Mouse (Mus musculus) heart, postnatal 25 days (tissue): ENCODE measurements around the gene Sp1. TPM values are rescaled to one million over a fixed set of nuclear protein-coding genes. Genes with fewer than 3 reads are reported as not detected.

Source experiments
- DNase-seq: peaks from one replicate; pipeline ENCODE4 v3.0.0; 2022; ENCODE audit warnings: low spot score
- intact Hi-C: fragments of 180-260 bp; cut with DNase I; formaldehyde crosslinking; loops from one replicate; pipeline ENCODE4 v1.15.1; 2025
- total RNA-seq, 2 experiments: library from RNA; stranded (reverse); gene quantifications; 2 replicates each; pipeline ENCODE4 v1.2.3; 2021

The Sp1 gene
- total RNA-seq, 2 experiments from 2014 or later: 42.7 to 44.4 TPM

GRCm38 (mm10) chr15:102398629-102399028 lies 7.3 kb upstream of the Sp1 start:
- intact Hi-C loops: no loop called here
- no peak for DNase-seq

- DNase-seq: peak; percentile 97
- intact Hi-C loops: loop anchor here (10.0 kb wide), 1 partner anchor 295 kb away; the partner anchor contains the start of gene Tns2
Observed at GRCm38 (mm10) chr15:102399229-102400221, 6.4 kb upstream of the Sp1 start.

GRCm38 (mm10) chr15:102400476-102401045 lies 5.4 kb upstream of the Sp1 start:
- intact Hi-C loops: loop anchor here (10.0 kb wide), 1 partner anchor 296 kb away; the partner anchor contains the start of gene Tns2
- DNase-seq: no peak

GRCm38 (mm10) chr15:102401278-102401677 lies 4.7 kb upstream of the Sp1 start:
- no peak for DNase-seq
- intact Hi-C loops: loop anchor here (10.0 kb wide), 1 partner anchor 296 kb away; the partner anchor contains the start of gene Tns2

GRCm38 (mm10) chr15:102402210-102402609 lies 3.7 kb upstream of the Sp1 start:
- intact Hi-C loops: loop anchor here (10.0 kb wide), 1 partner anchor 297 kb away; the partner anchor contains the start of gene Tns2

GRCm38 (mm10) chr15:102404608-102405488 lies 1.1 kb upstream of the Sp1 start:
- intact Hi-C loops: loop anchor here (10.0 kb wide), 1 partner anchor 300 kb away; the partner anchor contains the start of gene Tns2

More at GRCm38 (mm10) chr15:102402210-102402609, 3.7 kb upstream of the Sp1 start:
- no peak for DNase-seq

GRCm38 (mm10) chr15:102406196-102406911 lies 411 bp downstream of the Sp1 start:
- peak; percentile 84 for DNase-seq
- intact Hi-C loops: loop anchor here (10.0 kb wide), 1 partner anchor 302 kb away; the partner anchor contains the start of gene Tns2

More at GRCm38 (mm10) chr15:102404608-102405488, 1.1 kb upstream of the Sp1 start:
- DNase-seq: no peak

- DNase-seq: no peak
- intact Hi-C loops: loop anchor here (10.0 kb wide), 1 partner anchor 302 kb away; the partner anchor contains the start of gene Tns2
Observed at GRCm38 (mm10) chr15:102406912-102407580, 1.1 kb downstream of the Sp1 start.

GRCm38 (mm10) chr15:102407681-102408557 lies 2.0 kb downstream of the Sp1 start:
- DNase-seq: no peak
- intact Hi-C loops: loop anchor here (10.0 kb wide), 1 partner anchor 303 kb away; the partner anchor contains the start of gene Tns2

- DNase-seq: no peak
- intact Hi-C loops: loop anchor here (10.0 kb wide), 1 partner anchor 304 kb away; the partner anchor contains the start of gene Tns2
Observed at GRCm38 (mm10) chr15:102408558-102409130, 2.7 kb downstream of the Sp1 start.

- DNase-seq: no peak
- intact Hi-C loops: loop anchor here (10.0 kb wide), 1 partner anchor 304 kb away; the partner anchor contains the start of gene Tns2
Observed at GRCm38 (mm10) chr15:102409286-102409685, 3.3 kb downstream of the Sp1 start.

- intact Hi-C loops: no loop called here
- no peak for DNase-seq
Observed at GRCm38 (mm10) chr15:102411077-102411476, 5.1 kb downstream of the Sp1 start.

- DNase-seq: no peak
- intact Hi-C loops: no loop called here
Observed at GRCm38 (mm10) chr15:102413687-102414086, 7.7 kb downstream of the Sp1 start.

GRCm38 (mm10) chr15:102417524-102417923 lies 11.6 kb downstream of the Sp1 start:
- no peak for DNase-seq

GRCm38 (mm10) chr15:102420986-102421385 lies 15.0 kb downstream of the Sp1 start:
- intact Hi-C loops: loop anchor here (1.0 to 5.0 kb wide), 2 partner anchors 40 to 79 kb away; no protein-coding TSS in a partner anchor
- DNase-seq: no peak

More at GRCm38 (mm10) chr15:102417524-102417923, 11.6 kb downstream of the Sp1 start:
- intact Hi-C loops: no loop called here

GRCm38 (mm10) chr15:102421437-102421836 lies 15.5 kb downstream of the Sp1 start:
- no peak for DNase-seq
- intact Hi-C loops: loop anchor here (1.0 to 5.0 kb wide), 2 partner anchors 40 to 79 kb away; no protein-coding TSS in a partner anchor
